18 mouse cellular contexts compared by ENCODE assay signal in the genomic region with DNA sequence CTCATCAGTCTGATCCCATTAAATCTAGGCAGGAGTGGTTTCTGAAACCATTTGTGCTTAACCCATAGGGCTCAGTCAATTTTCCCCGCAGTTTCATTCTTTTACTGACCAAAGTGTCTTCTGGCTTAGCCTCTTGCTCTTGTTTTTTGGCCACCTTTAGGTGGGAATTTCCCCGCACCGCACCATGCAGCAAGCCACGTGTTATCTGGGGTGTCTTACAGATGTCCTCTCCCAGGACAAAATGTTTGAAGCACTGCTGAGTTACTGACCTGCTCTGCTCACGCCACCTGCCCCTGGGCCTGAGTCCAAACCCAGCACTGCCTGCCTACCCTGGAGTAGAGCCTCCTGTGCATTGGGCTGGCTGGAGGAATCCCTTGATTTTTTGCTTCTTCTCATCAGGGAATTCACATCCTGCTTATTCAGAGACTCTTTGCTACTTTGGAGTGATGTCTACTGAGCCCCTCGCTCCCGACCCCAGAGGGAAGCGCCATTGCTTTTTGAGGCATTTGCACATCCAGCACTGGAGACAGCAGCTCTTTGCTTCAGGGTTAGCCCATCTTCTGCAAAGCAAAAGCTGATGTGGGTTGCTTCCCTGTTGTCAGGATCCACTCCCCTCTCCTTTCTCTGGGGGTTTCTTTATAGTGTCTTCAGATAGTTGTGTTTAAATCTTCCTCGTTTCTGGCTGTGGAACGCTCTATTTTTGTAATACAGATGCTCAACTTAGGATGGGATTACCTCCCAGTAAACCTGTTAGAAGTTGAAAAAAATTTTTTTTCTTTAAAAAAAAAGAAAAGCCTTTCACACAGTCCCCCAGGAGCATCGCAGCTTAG.
A peak's percentile ranks its signal among the peaks of the same experiment; 100 is the strongest.
DNase-seq lines count a peak whose midpoint lies in the region; ATAC-seq and TF ChIP-seq lines count a peak whose summit lies in the region.
"Had no signal": no experiment of that assay in that cellular context is flagged by ENCODE, and none has a peak within 500 bp of the region (broad histone marks: within the 10 kb centered on the region; RNA-seq: fewer than 3 reads in every experiment).

No protein-coding gene starts in this region.

- DNase-seq in gastrocnemius, adult 18-20 months (ENCODE audit: low spot score), result peak; percentile 15
- no peak for DNase-seq in gastrocnemius, postnatal 10 days
- no peak for DNase-seq in layer of hippocampus, adult 2 months (ENCODE audit: low spot score in 2 of 2)
- DNase-seq in layer of hippocampus, postnatal 36 days, result no peak
- DNase-seq in ES-E14 (ENCODE audit: low read depth, low spot score), result no peak
- DNase-seq in cerebellum, adult 9-11 months, result peak; percentile 60
- DNase-seq in left cerebral cortex, postnatal 25 days (ENCODE audit: low spot score in 2 of 2), result no peak
- DNase-seq: adrenal gland, postnatal 14 days; kidney, adult 2 months; kidney, postnatal 25 days; layer of hippocampus, adult 9-11 months; lung, postnatal 14 days; right cerebral cortex, postnatal 25 days had no signal

- H3K4me1 ChIP-seq in ES-E14 (ENCODE audit: control insufficient read depth in 2 of 2, insufficient read depth in 2 of 2, low read length in 2 of 2, poor library complexity in 1 of 2), result peaks cover 5 to 12% of the 10 kb centered on the region in 2 experiments; a peak in 3 of 4 replicates

- no peaks in the 10 kb centered on the region for H3K9me3 ChIP-seq in ES-E14 (ENCODE audit: control insufficient read depth, insufficient read depth, low read depth, low read length)
- H3K9me3 ChIP-seq: forebrain, embryonic 12.5 days; neural tube, embryonic 13.5 days had no signal

- no peak for TF ChIP-seq CTCF in layer of hippocampus, adult 2 months (conservative IDR thresholded peaks at IDR 0.05)

- H3K4me3 ChIP-seq in layer of hippocampus, adult 2 months, result no peak overlapping the region
- H3K4me3 ChIP-seq in ES-E14 (ENCODE audit: insufficient read depth in 1 of 2, low read depth in 1 of 2, low read length in 2 of 2, poor library complexity in 1 of 2, severe bottlenecking in 1 of 2), result no peak overlapping the region
- H3K4me3 ChIP-seq: forebrain, embryonic 12.5 days; neural tube, embryonic 13.5 days had no signal

- H3K27ac ChIP-seq in layer of hippocampus, adult 2 months, result peak overlapping the region; percentile 39; the same call in 1 of the 2 replicates
- H3K27ac ChIP-seq in ES-E14 (ENCODE audit: insufficient read depth, low read depth, low read length, poor library complexity, severe bottlenecking), result no peak overlapping the region
- H3K27ac ChIP-seq: forebrain, embryonic 12.5 days; neural tube, embryonic 13.5 days had no signal

- intact Hi-C loops in left cerebral cortex, postnatal 25 days (cut with DNase I), result no loop called here

- peaks cover 11% of the 10 kb centered on the region for H3K36me3 ChIP-seq in ES-E14 (ENCODE audit: control insufficient read depth, insufficient read depth, low read length, poor library complexity, severe bottlenecking)

- in situ Hi-C loops in ES-E14 (cut with MboI; ENCODE audit: low sequenced_read_pairs in 2 of 2, unreplicated experiment in 2 of 2), result no loop called here

- ATAC-seq in megakaryocyte, adult 5-6 weeks (ENCODE audit: poor library complexity, severe bottlenecking), result no peak
- ATAC-seq: activated CD4-positive, CD25-positive, alpha-beta regulatory T cell, adult 4 months; Patski had no signal

- no peak overlapping the region for H3K9ac ChIP-seq in ES-E14 (ENCODE audit: insufficient read depth, low read depth, low read length, poor library complexity, severe bottlenecking)
- H3K9ac ChIP-seq: forebrain, embryonic 12.5 days; neural tube, embryonic 13.5 days had no signal

TF ChIP-seq in ES-E14, 5 proteins besides CTCF, POLR2A, EP300 and RAD21:
- TF ChIP-seq ZNF384 (IDR thresholded peaks at IDR 0.05; ENCODE audit: low read depth, low read length) (0 out of 2 replicates have a peak, but pooled peaks have one; percentile 10), MAFK (IDR thresholded peaks at IDR 0.05; ENCODE audit: insufficient read depth, low read depth, low read length) (no peak), HCFC1 (IDR thresholded peaks at IDR 0.05; ENCODE audit: borderline replicate concordance, insufficient read depth, low read length) (no peak), CHD2 (IDR thresholded peaks at IDR 0.05; ENCODE audit: low read depth, low read length) (no peak), ZC3H11A (IDR thresholded peaks at IDR 0.05; ENCODE audit: borderline replicate concordance, low read depth, low read length) (no peak)

Comparison
In these comparisons a context has a peak if more than half of its experiments do, and no peak if none do; other contexts are left out.
1. DNase-seq: peak in gastrocnemius, adult 18-20 months (single experiment) and cerebellum, adult 9-11 months (single experiment); none in gastrocnemius, postnatal 10 days (single experiment), layer of hippocampus, adult 2 months (0 of 2), layer of hippocampus, postnatal 36 days (0 of 2), ES-E14 (single experiment) and left cerebral cortex, postnatal 25 days (0 of 2).